Comparison of ENCODE assay signal across 9 mouse cellular contexts in genomic region chr5:110841046-110841862, GRCm38 (mm10). TPM values are rescaled to one million over a fixed set of nuclear protein-coding genes. Genes with fewer than 3 reads are reported as not detected.
DNase-seq lines count a peak whose midpoint lies in the region; ATAC-seq lines count a peak whose summit lies in the region.
"Had no signal": no experiment of that assay in that cellular context is flagged by ENCODE, and none has a peak within 500 bp of the region (broad histone marks: within the 10 kb centered on the region; RNA-seq: fewer than 3 reads in every experiment).

No protein-coding gene starts in this region.

- H3K36me3 ChIP-seq in neural tube, embryonic 12.5 days, result peaks cover 13% of the 10 kb centered on the region; the same call in 1 of the 2 replicates
- H3K36me3 ChIP-seq in neural tube, embryonic 15.5 days, result no peaks in the 10 kb centered on the region
- H3K36me3 ChIP-seq in erythroblast, embryonic 14.5 days (ENCODE audit: control insufficient read depth), result peaks cover 68% of the 10 kb centered on the region

- H3K4me3 ChIP-seq in neural tube, embryonic 12.5 days, result no peak overlapping the region
- no peak overlapping the region for H3K4me3 ChIP-seq in neural tube, embryonic 15.5 days (replicated peaks)
- H3K4me3 ChIP-seq in erythroblast, embryonic 14.5 days (replicated peaks), result peak overlapping the region; percentile 100

- no peak for ATAC-seq in neural tube, embryonic 12.5 days (ENCODE audit: low FRiP score, low read depth)
- no peak for ATAC-seq in neural tube, embryonic 15.5 days (ENCODE audit: low FRiP score)
- ATAC-seq: hindbrain, postnatal 0 days had no signal

- H3K9me3 ChIP-seq in neural tube, embryonic 12.5 days, result no peaks in the 10 kb centered on the region
- H3K9me3 ChIP-seq in neural tube, embryonic 15.5 days (replicated peaks), result no peaks in the 10 kb centered on the region
- H3K9me3 ChIP-seq in erythroblast, embryonic 14.5 days (ENCODE audit: control insufficient read depth, low read length), result no peaks in the 10 kb centered on the region

- H3K9ac ChIP-seq in neural tube, embryonic 12.5 days, result no peak overlapping the region
- no peak overlapping the region for H3K9ac ChIP-seq in neural tube, embryonic 15.5 days (replicated peaks)

- WGBS in neural tube, embryonic 12.5 days, result 94% methylated on average over 14 of the region's 14 CpGs
- 95% methylated on average over 14 of the region's 14 CpGs for WGBS in neural tube, embryonic 15.5 days

- H3K4me2 ChIP-seq in neural tube, embryonic 12.5 days (replicated peaks), result peak overlapping the region; percentile 75; the same call in 1 of the 2 replicates
- H3K4me2 ChIP-seq in neural tube, embryonic 15.5 days, result no peak overlapping the region

- intact Hi-C loops in left cerebral cortex, postnatal 36 days (cut with DNase I), result loop anchor here (10.0 kb wide), 1 partner anchor 494 kb away; the partner anchor contains the start of gene Pitpnb

- peak; percentile 38 for DNase-seq in cerebellum, adult 9-11 months
- no peak for DNase-seq in cerebellum, postnatal 36 days
- peak; percentile 8 for DNase-seq in thymus, postnatal 25 days
- DNase-seq in layer of hippocampus, postnatal 36 days, result no peak
- no peak for DNase-seq in left cerebral cortex, postnatal 36 days (ENCODE audit: low spot score in 2 of 2)

- no peaks in the 10 kb centered on the region for H3K27me3 ChIP-seq in neural tube, embryonic 12.5 days (replicated peaks)
- H3K27me3 ChIP-seq in neural tube, embryonic 15.5 days (replicated peaks), result no peaks in the 10 kb centered on the region
- H3K27me3 ChIP-seq in erythroblast, embryonic 14.5 days (ENCODE audit: control insufficient read depth), result no peaks in the 10 kb centered on the region

- H3K4me1 ChIP-seq in neural tube, embryonic 12.5 days, result peaks cover 18% of the 10 kb centered on the region
- H3K4me1 ChIP-seq in neural tube, embryonic 15.5 days, result peaks cover 18% of the 10 kb centered on the region
- H3K4me1 ChIP-seq in erythroblast, embryonic 14.5 days (ENCODE audit: control insufficient read depth), result peaks cover 57% of the 10 kb centered on the region

- no peak overlapping the region for H3K27ac ChIP-seq in neural tube, embryonic 12.5 days
- H3K27ac ChIP-seq in neural tube, embryonic 15.5 days (replicated peaks), result no peak overlapping the region
- H3K27ac ChIP-seq: hindbrain, postnatal 0 days had no signal

RNA-seq across cellular contexts. Expression of gene Chek2, which starts 1.5 kb away (rescaled TPM):
- polyA plus RNA-seq in neural tube, embryonic 12.5 days (2016; fragmentation: Nextera tagmentation; extraction: Ambion mirVana), result 18.4 and 20.9 TPM in 2 replicates
- 6.0 and 13.2 TPM in 2 replicates for polyA plus RNA-seq in neural tube, embryonic 15.5 days (2015; fragmentation: Nextera tagmentation; extraction: Ambion mirVana)
- 0.50 and 0.52 TPM in 2 replicates for polyA plus RNA-seq in erythroblast, embryonic 14.5 days (2012)
- 1 to 10 TPM; 1.8 to 2.5 TPM for total RNA-seq in layer of hippocampus, postnatal 36 days (2021)
- total RNA-seq in left cerebral cortex, postnatal 36 days (2021), result 1 to 10 TPM in 1 of 2 experiments, under 1 TPM in 1; 0.99 to 1.6 TPM

RNA-seq across cellular contexts. Expression of gene Hscb, which starts 1.7 kb away (rescaled TPM):
- 17.0 and 20.4 TPM in 2 replicates for polyA plus RNA-seq in neural tube, embryonic 12.5 days (2016; fragmentation: Nextera tagmentation; extraction: Ambion mirVana)
- 10.8 and 15.9 TPM in 2 replicates for polyA plus RNA-seq in neural tube, embryonic 15.5 days (2015; fragmentation: Nextera tagmentation; extraction: Ambion mirVana)
- 19.1 and 22.4 TPM in 2 replicates for polyA plus RNA-seq in erythroblast, embryonic 14.5 days (2012)
- 10 to 100 TPM; 11.7 to 16.2 TPM for total RNA-seq in layer of hippocampus, postnatal 36 days (2021)
- 10 to 100 TPM; 11.3 to 13.5 TPM for total RNA-seq in left cerebral cortex, postnatal 36 days (2021)

RNA-seq across cellular contexts. Expression of gene Ulk1, which starts 31.4 kb away (rescaled TPM):
- 36.2 and 37.2 TPM in 2 replicates for polyA plus RNA-seq in neural tube, embryonic 12.5 days (2016; fragmentation: Nextera tagmentation; extraction: Ambion mirVana)
- 24.3 and 27.0 TPM in 2 replicates for polyA plus RNA-seq in neural tube, embryonic 15.5 days (2015; fragmentation: Nextera tagmentation; extraction: Ambion mirVana)
- 17.0 and 20.3 TPM in 2 replicates for polyA plus RNA-seq in erythroblast, embryonic 14.5 days (2012)
- total RNA-seq in layer of hippocampus, postnatal 36 days (2021), result 10 to 100 TPM; 63.5 to 81.7 TPM
- 10 to 100 TPM; 64.9 to 80.5 TPM for total RNA-seq in left cerebral cortex, postnatal 36 days (2021)

RNA-seq across cellular contexts. Expression of gene Ttc28, which starts 38.3 kb away (rescaled TPM):
- 21.8 and 25.6 TPM in 2 replicates for polyA plus RNA-seq in neural tube, embryonic 12.5 days (2016; fragmentation: Nextera tagmentation; extraction: Ambion mirVana)
- 18.3 and 18.8 TPM in 2 replicates for polyA plus RNA-seq in neural tube, embryonic 15.5 days (2015; fragmentation: Nextera tagmentation; extraction: Ambion mirVana)
- 0.04 and 0.06 TPM in 2 replicates for polyA plus RNA-seq in erythroblast, embryonic 14.5 days (2012)
- 10 to 100 TPM; 12.7 to 13.0 TPM for total RNA-seq in layer of hippocampus, postnatal 36 days (2021)
- 10 to 100 TPM in 1 of 2 experiments, 1 to 10 TPM in 1; 9.6 to 11.9 TPM for total RNA-seq in left cerebral cortex, postnatal 36 days (2021)

Comparison
In these comparisons a context has a peak if more than half of its experiments do, and no peak if none do; other contexts are left out.
1. DNase-seq: peak in cerebellum, adult 9-11 months (single experiment) and thymus, postnatal 25 days (single experiment); none in cerebellum, postnatal 36 days (0 of 2), layer of hippocampus, postnatal 36 days (0 of 2) and left cerebral cortex, postnatal 36 days (0 of 2).